Mouse (Mus musculus) midbrain, embryonic 11.5 days (tissue): Measurements from ENCODE around the gene Tent5b. TPM values are rescaled to one million over a fixed set of nuclear protein-coding genes. Genes with fewer than 3 reads are reported as not detected.
"Not testable (repeated sequence)": the region's sequence is repeated elsewhere in the genome, so short reads cannot be mapped to it uniquely, and the experiment has no call there.

Experiments used
- ATAC-seq: fragments of 200-750 bp; cut with Nextera tagmentation; 2 replicates; pipeline ENCODE4 v1.8.0; 2017; ENCODE audit warnings: moderate TSS enrichment, moderate library complexity; ENCODE audit not compliant: low FRiP score
- DNase-seq: peaks from one replicate; pipeline ENCODE4 v3.0.0; 2015; ENCODE audit warnings: low spot score; ENCODE audit errors: missing footprints
- H3K27ac ChIP-seq: fragments of 300-500 bp; sonication (generic); 2 replicates; pipeline ENCODE4 v1.5.1; 2014; ENCODE audit warnings: low read depth, low read length
- H3K27me3 ChIP-seq: fragments of 300-500 bp; sonication (generic); 2 replicates; pipeline ENCODE4 v1.6.1; 2014; ENCODE audit warnings: mild to moderate bottlenecking, low read length, moderate library complexity, mixed read lengths; ENCODE audit not compliant: control insufficient read depth, insufficient read depth
- H3K36me3 ChIP-seq: fragments of 300-500 bp; sonication (generic); 2 replicates; pipeline ENCODE4 v1.6.1; 2014; ENCODE audit warnings: mild to moderate bottlenecking, low read length, moderate library complexity, mixed read lengths; ENCODE audit not compliant: control insufficient read depth, insufficient read depth
- H3K4me1 ChIP-seq: fragments of 300-500 bp; sonication (generic); 2 replicates; pipeline ENCODE4 v1.6.1; 2014; ENCODE audit warnings: low read length; ENCODE audit not compliant: control insufficient read depth, insufficient read depth
- H3K4me2 ChIP-seq: fragments of 300-500 bp; sonication (generic); 2 replicates; pipeline ENCODE4 v1.6.1; 2014; ENCODE audit warnings: mild to moderate bottlenecking, moderate library complexity
- H3K4me3 ChIP-seq: fragments of 300-500 bp; sonication (generic); 2 replicates; pipeline ENCODE4 v1.5.1; 2014; ENCODE audit warnings: low read depth, low read length
- H3K9ac ChIP-seq: fragments of 300-500 bp; sonication (generic); 2 replicates; pipeline ENCODE4 v1.6.1; 2014; ENCODE audit warnings: low read length
- H3K9me3 ChIP-seq: fragments of 300-500 bp; sonication (generic); 2 replicates; pipeline ENCODE4 v1.6.1; 2016; ENCODE audit warnings: low read length; ENCODE audit not compliant: control insufficient read depth
- WGBS: fragments of 180-500 bp; shearing (Covaris S2); extraction: QIAGEN DNeasy Blood & Tissue Kit; methylation state at CpG from one replicate; pipeline ENCODE4 v1.1.7; 2014; 5-methylcytosine and 5-hydroxymethylcytosine counted together
- polyA plus RNA-seq: library from polyadenylated mRNA; unstranded; fragments of >200 nt; fragmentation: Nextera tagmentation; extraction: Ambion mirVana; gene quantifications from 2 replicates; pipeline ENCODE4 v1.2.1, GENCODE M21; 2014

Tent5b gene
- polyA plus RNA-seq, 1 experiment from 2014 or later, result 0.53 TPM

- no peaks in the 10 kb centered on the region for H3K36me3 ChIP-seq
- no peaks in the 10 kb centered on the region for H3K4me1 ChIP-seq
- no peak overlapping the region for H3K9ac ChIP-seq
- peaks cover 12% of the 10 kb centered on the region for H3K27me3 ChIP-seq
- no peak overlapping the region for H3K4me3 ChIP-seq
- DNase-seq (no peak), ATAC-seq (no peak)
- H3K4me2 ChIP-seq, result no peak overlapping the region
- H3K27ac ChIP-seq, result no peak overlapping the region
- WGBS, result 64% methylated on average over 9 of the region's 9 CpGs
- no peaks in the 10 kb centered on the region for H3K9me3 ChIP-seq
Observed at GRCm38 (mm10) chr4:133504755-133505485, 25.0 kb downstream of the Tent5b start.

- ATAC-seq (no peak), DNase-seq (no peak)
- H3K9me3 ChIP-seq, result no peaks in the 10 kb centered on the region
- no peak overlapping the region for H3K27ac ChIP-seq
- no peaks in the 10 kb centered on the region for H3K36me3 ChIP-seq
- H3K27me3 ChIP-seq, result peaks cover 3% of the 10 kb centered on the region; the same call in 1 of the 2 replicates
- 80% methylated on average over 5 of the region's 5 CpGs for WGBS
- H3K9ac ChIP-seq, result no peak overlapping the region
- no peak overlapping the region for H3K4me2 ChIP-seq
- no peaks in the 10 kb centered on the region for H3K4me1 ChIP-seq
- H3K4me3 ChIP-seq, result no peak overlapping the region
Observed at GRCm38 (mm10) chr4:133506573-133506972, 26.6 kb downstream of the Tent5b start.

- Histone ChIP-seq H3K9ac (no peak overlapping the region), H3K4me2 (no peak overlapping the region), H3K27me3 (no peaks in the 10 kb centered on the region), H3K9me3 (no peaks in the 10 kb centered on the region), H3K27ac (no peak overlapping the region), H3K4me3 (no peak overlapping the region), H3K4me1 (no peaks in the 10 kb centered on the region), H3K36me3 (no peaks in the 10 kb centered on the region)
- DNase-seq (no peak), ATAC-seq (no peak)
- 88% methylated on average over 7 of the region's 7 CpGs for WGBS
Observed at GRCm38 (mm10) chr4:133508990-133509389, 29.1 kb downstream of the Tent5b start.

DNA sequence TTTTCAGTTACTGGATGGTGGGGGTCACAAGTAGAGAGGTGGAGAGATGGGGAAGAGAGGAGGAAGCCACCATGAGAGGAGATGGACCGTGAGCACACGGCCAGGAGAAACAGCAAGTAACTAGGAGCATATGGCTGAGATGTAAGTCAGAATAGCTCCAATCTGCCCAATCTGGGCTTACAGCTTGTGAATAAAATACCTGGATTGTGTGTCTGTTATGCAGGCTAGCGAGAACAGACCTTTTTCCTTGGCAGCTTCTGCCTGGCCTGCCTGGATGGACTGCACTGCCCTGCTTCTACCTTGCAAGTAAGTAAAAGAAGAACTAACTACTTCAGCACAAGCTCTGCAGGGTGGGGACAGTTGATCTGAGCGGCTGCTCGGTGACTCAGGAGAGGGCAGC is 31.1 kb downstream of the Tent5b start:
- Histone ChIP-seq H3K9ac (no peak overlapping the region), H3K9me3 (no peaks in the 10 kb centered on the region), H3K36me3 (no peaks in the 10 kb centered on the region), H3K4me1 (no peaks in the 10 kb centered on the region), H3K4me2 (no peak overlapping the region), H3K27me3 (no peaks in the 10 kb centered on the region), H3K4me3 (no peak overlapping the region), H3K27ac (no peak overlapping the region)
- no peak for ATAC-seq
- DNase-seq, result no peak
- WGBS, result 81% methylated on average over 5 of the region's 5 CpGs

DNA sequence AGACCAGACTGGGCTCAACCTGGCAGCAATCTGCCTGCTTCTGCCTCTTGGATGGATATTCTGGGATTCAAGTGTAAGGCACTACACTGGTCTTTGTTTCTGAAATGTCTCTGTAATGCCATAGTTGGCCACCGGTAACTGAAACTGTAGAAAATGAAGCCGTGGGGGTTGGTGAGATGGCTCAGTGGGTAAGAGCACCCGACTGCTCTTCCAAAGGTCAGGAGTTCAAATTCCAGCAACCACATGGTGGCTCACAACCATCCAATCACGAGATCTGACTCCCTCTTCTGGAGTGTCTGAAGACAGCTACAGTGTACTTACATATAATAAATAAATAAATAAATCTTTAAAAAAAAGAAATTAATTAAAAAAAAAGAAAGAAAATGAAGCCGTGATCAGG is 32.6 kb downstream of the Tent5b start:
- H3K9me3 ChIP-seq, H3K4me1 ChIP-seq, H3K4me2 ChIP-seq, H3K27me3 ChIP-seq, H3K9ac ChIP-seq, H3K27ac ChIP-seq, ATAC-seq, H3K4me3 ChIP-seq, H3K36me3 ChIP-seq, DNase-seq: not testable (repeated sequence)
- 61% methylated on average over 4 of the region's 5 CpGs for WGBS

DNA sequence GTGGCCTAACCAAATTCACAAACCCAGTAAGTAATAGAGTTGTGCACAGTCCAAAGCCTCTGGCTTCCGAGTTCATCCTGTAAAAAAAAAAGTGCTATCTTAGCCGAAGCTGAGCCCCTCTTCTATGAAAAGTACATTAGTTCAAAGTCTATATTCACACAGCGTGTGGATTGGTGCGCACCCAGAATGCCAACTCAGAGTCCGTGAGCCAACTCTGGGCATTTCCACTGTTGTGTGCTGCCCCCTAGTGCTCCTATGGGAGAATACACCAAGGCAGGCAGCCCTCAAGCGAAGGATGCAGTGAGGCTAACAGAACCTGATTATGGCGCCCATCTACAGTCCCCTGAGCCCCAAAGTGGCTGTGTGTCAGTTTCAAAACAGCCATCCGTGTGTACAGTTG is 33.0 kb downstream of the Tent5b start:
- H3K4me2 ChIP-seq, result no peak overlapping the region
- no peak overlapping the region for H3K9ac ChIP-seq
- no peaks in the 10 kb centered on the region for H3K36me3 ChIP-seq
- H3K27me3 ChIP-seq, result peaks cover 4% of the 10 kb centered on the region; the same call in 1 of the 2 replicates
- DNase-seq (peak; percentile 95), ATAC-seq (no peak)
- H3K4me3 ChIP-seq, result no peak overlapping the region
- no peaks in the 10 kb centered on the region for H3K9me3 ChIP-seq
- H3K4me1 ChIP-seq, result no peaks in the 10 kb centered on the region
- 12% methylated on average over 8 of the region's 8 CpGs for WGBS
- H3K27ac ChIP-seq, result no peak overlapping the region

DNA sequence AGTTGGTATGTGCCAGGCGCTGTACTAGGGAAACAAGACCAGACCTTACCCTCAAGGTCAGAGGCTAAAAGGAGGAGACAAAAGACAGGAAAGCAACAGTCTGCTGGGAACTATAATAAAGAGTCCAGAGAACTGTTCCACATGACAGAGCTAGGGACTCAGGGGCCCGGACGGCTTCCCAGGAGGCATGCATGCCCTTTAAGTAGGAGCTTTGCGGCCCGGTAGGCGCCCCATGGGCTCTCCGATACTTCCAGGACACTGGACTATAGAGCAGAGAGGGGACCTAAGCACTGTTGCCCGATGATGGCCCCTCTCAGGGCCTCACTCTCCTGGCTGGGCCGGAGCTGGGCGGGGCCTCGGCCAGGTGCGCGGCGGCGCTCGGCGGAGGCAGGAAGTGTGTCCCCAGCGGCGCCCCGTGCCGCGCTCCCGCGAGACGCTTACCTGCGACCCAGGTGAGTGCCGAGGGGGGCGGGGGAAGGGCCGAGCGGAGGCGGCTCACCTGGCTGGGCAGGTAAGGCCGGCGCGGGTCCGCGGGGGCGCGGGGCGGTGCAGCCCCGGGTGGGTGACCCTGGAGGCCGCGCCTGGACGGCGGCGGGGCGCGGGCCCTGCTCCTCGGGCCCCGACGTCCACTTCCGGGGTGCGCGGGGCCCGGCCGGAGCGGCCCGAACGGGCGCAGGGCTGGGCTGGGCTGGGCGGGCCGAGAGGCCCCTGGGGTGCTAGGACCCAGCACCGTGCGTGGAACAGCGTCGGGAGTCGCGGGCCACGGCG is 38.9 kb downstream of the Tent5b start, which contains the start of gene Kdf1:
Gene Kdf1 (plus strand): TSS at position 363 of the 768 bp plus-strand sequence.
- 5% methylated on average over 47 of the region's 69 CpGs for WGBS
- no peak within 1 kb of the TSS for H3K27ac ChIP-seq
- H3K4me1 ChIP-seq, result no peaks in the 10 kb centered on the region
- peak within 1 kb of the TSS; percentile 32 for H3K4me2 ChIP-seq
- no peaks in the 10 kb centered on the region for H3K9me3 ChIP-seq
- peak within 1 kb of the TSS; percentile 20 for H3K4me3 ChIP-seq
- peaks cover 34% of the 10 kb centered on the region for H3K27me3 ChIP-seq
- no peaks in the 10 kb centered on the region for H3K36me3 ChIP-seq
- ATAC-seq, result no peak
- peak; percentile 74 for DNase-seq
- H3K9ac ChIP-seq, result no peak within 1 kb of the TSS

- Histone ChIP-seq H3K4me1 (no peaks in the 10 kb centered on the region), H3K4me3 (peak overlapping the region; percentile 20), H3K9ac (no peak overlapping the region), H3K4me2 (peak overlapping the region; percentile 32), H3K27me3 (peaks cover 34% of the 10 kb centered on the region), H3K9me3 (no peaks in the 10 kb centered on the region), H3K27ac (no peak overlapping the region), H3K36me3 (no peaks in the 10 kb centered on the region)
- 8% methylated on average over 25 of the region's 25 CpGs for WGBS
- DNase-seq (peak; percentile 84), ATAC-seq (no peak)
Observed at GRCm38 (mm10) chr4:133519369-133519665, 39.4 kb downstream of the Tent5b start.

DNA sequence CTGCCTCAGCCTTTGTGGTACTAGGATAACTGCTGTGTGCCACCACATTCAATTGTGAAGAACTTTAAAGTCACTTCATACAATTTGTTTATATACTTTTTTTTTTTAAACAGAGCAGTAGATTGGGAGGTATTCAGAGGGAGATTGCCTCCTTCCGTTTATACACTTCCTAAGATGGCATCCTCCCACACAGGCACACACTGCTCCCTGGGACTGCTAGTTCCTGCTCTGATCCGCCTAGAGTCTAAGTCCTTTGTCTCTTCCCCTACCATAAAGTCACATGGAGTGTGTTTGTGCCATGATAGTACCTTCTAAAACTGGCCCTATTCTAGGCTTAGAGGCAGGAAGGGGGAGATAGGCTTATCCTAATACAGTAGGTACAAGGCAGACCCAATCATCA is 41.6 kb downstream of the Tent5b start:
- Histone ChIP-seq H3K4me3 (no peak overlapping the region), H3K9me3 (no peaks in the 10 kb centered on the region), H3K36me3 (no peaks in the 10 kb centered on the region), H3K4me2 (no peak overlapping the region), H3K27ac (no peak overlapping the region), H3K9ac (no peak overlapping the region), H3K4me1 (no peaks in the 10 kb centered on the region), H3K27me3 (peaks cover 34% of the 10 kb centered on the region)
- DNase-seq, result no peak
- 71% methylated on average over 2 of the region's 2 CpGs for WGBS
- no peak for ATAC-seq
